Mouse (Mus musculus): ENCODE data around the gene Gm26661.
A peak's percentile ranks its signal among the peaks of the same experiment; 100 is the strongest.

Gm26661 gene

GRCm38 (mm10) chr14:7821341-7821740 lies 30.0 kb downstream of the Gm26661 start:
- no peak for DNase-seq (ENCODE audit: low spot score)

- DNase-seq (ENCODE audit: low spot score) = no peak
These were observed 31.3 kb downstream of the Gm26661 start for GRCm38 (mm10) chr14:7822693-7823092.

GRCm38 (mm10) chr14:7824651-7825268 lies 33.4 kb downstream of the Gm26661 start:
- DNase-seq (ENCODE audit: low spot score) = peak; percentile 60

GRCm38 (mm10) chr14:7826151-7826937 lies 35.0 kb downstream of the Gm26661 start:
- no peak for DNase-seq (ENCODE audit: low spot score)

- no peak for DNase-seq (ENCODE audit: low spot score)
These were observed 37.8 kb downstream of the Gm26661 start for GRCm38 (mm10) chr14:7829181-7829580.

GRCm38 (mm10) chr14:7831770-7832439 lies 40.5 kb downstream of the Gm26661 start:
- DNase-seq (ENCODE audit: low spot score) = no peak

- no peak for DNase-seq (ENCODE audit: low spot score)
These were observed 41.0 kb downstream of the Gm26661 start for GRCm38 (mm10) chr14:7832440-7832783.

- no peak for DNase-seq (ENCODE audit: low spot score)
These were observed 42.1 kb downstream of the Gm26661 start for GRCm38 (mm10) chr14:7833458-7833857.

GRCm38 (mm10) chr14:7838564-7839089 lies 47.2 kb downstream of the Gm26661 start:
- no peak for DNase-seq (ENCODE audit: low spot score)

GRCm38 (mm10) chr14:7839950-7840514 lies 48.6 kb downstream of the Gm26661 start:
- no peak for DNase-seq (ENCODE audit: low spot score)
